Mouse (Mus musculus) MEL (cell line): ENCODE measurements around the gene Mdc1. TPM values are rescaled to one million over a fixed set of nuclear protein-coding genes. Genes with fewer than 3 reads are reported as not detected.
A peak's percentile ranks its signal among the peaks of the same experiment; 100 is the strongest.

Experiments used
- DNase-seq: peaks from one replicate; pipeline ENCODE4 v3.0.0; 2011; ENCODE audit warnings: low read depth, low spot score
- H3K27ac ChIP-seq: 2 replicates; pipeline ENCODE4 v1.5.1; 2012; ENCODE audit warnings: low read depth, mild to moderate bottlenecking, control low read depth, low read length, moderate library complexity; ENCODE audit not compliant: control insufficient read depth
- H3K27me3 ChIP-seq, 2 experiments: fragments of 150-350 bp in 1 of 2; sonication (generic) in 1 of 2; 2 replicates each; pipeline ENCODE4 v1.6.1; 2012; ENCODE audit warnings: low read length in 2 of 2, mild to moderate bottlenecking in 2 of 2, improper control_type of control experiment in 1 of 2, moderate library complexity in 1 of 2; ENCODE audit not compliant: insufficient read depth in 2 of 2, control insufficient read depth in 1 of 2
- H3K36me3 ChIP-seq, 2 experiments: 2 replicates each; pipeline ENCODE4 v1.6.1; 2012 to 2014; ENCODE audit warnings: low read length in 2 of 2, improper control_type of control experiment in 1 of 2, inconsistent platforms in 1 of 2, mild to moderate bottlenecking in 1 of 2; ENCODE audit not compliant: insufficient read depth in 2 of 2, control insufficient read depth in 1 of 2
- H3K4me1 ChIP-seq, 2 experiments: fragments of 150-350 bp in 1 of 2; sonication (generic) in 1 of 2; 2 replicates each; pipeline ENCODE4 v1.6.1; 2012; ENCODE audit warnings: low read length in 2 of 2, improper control_type of control experiment in 1 of 2, mild to moderate bottlenecking in 1 of 2; ENCODE audit not compliant: insufficient read depth in 2 of 2, control insufficient read depth in 1 of 2
- H3K4me3 ChIP-seq, 2 experiments: fragments of 150-350 bp in 1 of 2; sonication (generic) in 1 of 2; 2 replicates each; pipeline ENCODE4 v1.5.1; 2012; ENCODE audit warnings: low read depth in 2 of 2, low read length in 2 of 2, mild to moderate bottlenecking in 2 of 2, moderate library complexity in 2 of 2, control low read depth in 1 of 2, improper control_type of control experiment in 1 of 2; ENCODE audit not compliant: control insufficient read depth in 1 of 2, insufficient read depth in 1 of 2
- H3K79me2 ChIP-seq: 2 replicates; pipeline ENCODE4 v1.6.1; 2012; ENCODE audit warnings: mild to moderate bottlenecking, low read length, moderate library complexity; ENCODE audit not compliant: control insufficient read depth, poor library complexity, insufficient read depth
- H3K9ac ChIP-seq: 2 replicates; pipeline ENCODE4 v1.6.1; 2012; ENCODE audit warnings: low read depth, mild to moderate bottlenecking, control low read depth, low read length, moderate library complexity; ENCODE audit not compliant: control insufficient read depth, poor library complexity, severe bottlenecking
- H3K9me3 ChIP-seq: fragments of 150-350 bp; sonication (generic); replicated peaks from 2 replicates; pipeline ENCODE4 v1.6.1; 2012; ENCODE audit warnings: mild to moderate bottlenecking, low read length, improper control_type of control experiment, moderate library complexity; ENCODE audit not compliant: insufficient read depth
- BHLHE40 ChIP-seq: IDR thresholded peaks from 2 replicates; pipeline ENCODE4 v1.6.1; 2012; ENCODE audit warnings: low read depth, mild to moderate bottlenecking, inconsistent platforms, low read length, improper control_type of control experiment, borderline replicate concordance
- CHD1 ChIP-seq: IDR thresholded peaks from 2 replicates; pipeline ENCODE4 v1.6.1; 2012; ENCODE audit warnings: low read depth, mild to moderate bottlenecking, inconsistent platforms, low read length, improper control_type of control experiment
- CHD2 ChIP-seq: IDR thresholded peaks from 2 replicates; pipeline ENCODE4 v1.6.1; 2011; ENCODE audit warnings: low read length, improper control_type of control experiment
- CTCF ChIP-seq, 3 experiments: IDR thresholded peaks in 2 of 3; conservative IDR thresholded peaks in 1 of 3; 2 replicates each; pipeline ENCODE4 v1.5.1; 2011 to 2012; ENCODE audit warnings: low read length in 3 of 3, low read depth in 2 of 3, mild to moderate bottlenecking in 2 of 3, improper control_type of control experiment in 1 of 3, inconsistent platforms in 1 of 3, mixed read lengths in 1 of 3, moderate library complexity in 1 of 3; ENCODE audit not compliant: control insufficient read depth in 1 of 3, insufficient read depth in 1 of 3, poor library complexity in 1 of 3, severe bottlenecking in 1 of 3
- E2F4 ChIP-seq: IDR thresholded peaks from 2 replicates; pipeline ENCODE4 v1.6.1; 2011; ENCODE audit warnings: low read depth, low read length, improper control_type of control experiment, borderline replicate concordance
- ELF1 ChIP-seq: IDR thresholded peaks from 2 replicates; pipeline ENCODE4 v1.6.1; 2014; ENCODE audit warnings: low read depth, mild to moderate bottlenecking, inconsistent platforms, low read length, improper control_type of control experiment, moderate library complexity
- EP300 ChIP-seq, 2 experiments: IDR thresholded peaks; 2 replicates each; pipeline ENCODE4 v1.6.1; 2011; ENCODE audit warnings: improper control_type of control experiment in 2 of 2, low read length in 2 of 2, low read depth in 1 of 2, mild to moderate bottlenecking in 1 of 2
- ETS1 ChIP-seq: IDR thresholded peaks from 2 replicates; pipeline ENCODE4 v1.6.1; 2012; ENCODE audit warnings: low read depth, mild to moderate bottlenecking, inconsistent platforms, low read length, improper control_type of control experiment, moderate library complexity
- GATA1 ChIP-seq: IDR thresholded peaks from 2 replicates; pipeline ENCODE4 v1.6.1; 2011; ENCODE audit warnings: low read depth, low read length, improper control_type of control experiment
- HCFC1 ChIP-seq: IDR thresholded peaks from 2 replicates; pipeline ENCODE4 v1.6.1; 2012; ENCODE audit warnings: low read depth, mild to moderate bottlenecking, inconsistent platforms, low read length, improper control_type of control experiment, moderate library complexity
- MAX ChIP-seq: IDR thresholded peaks from 2 replicates; pipeline ENCODE4 v1.6.1; 2011; ENCODE audit warnings: low read length, improper control_type of control experiment
- MAZ ChIP-seq: IDR thresholded peaks from 2 replicates; pipeline ENCODE4 v1.6.1; 2012; ENCODE audit warnings: low read depth, mild to moderate bottlenecking, inconsistent platforms, low read length, improper control_type of control experiment
- MXI1 ChIP-seq: IDR thresholded peaks from 2 replicates; pipeline ENCODE4 v1.6.1; 2011; ENCODE audit warnings: mild to moderate bottlenecking, low read depth, low read length, improper control_type of control experiment
- MYC ChIP-seq: IDR thresholded peaks from 2 replicates; pipeline ENCODE4 v1.6.1; 2011; ENCODE audit warnings: low read depth, mild to moderate bottlenecking, low read length, improper control_type of control experiment, moderate library complexity
- NRF1 ChIP-seq: IDR thresholded peaks from 2 replicates; pipeline ENCODE4 v1.6.1; 2014; ENCODE audit warnings: low read depth, mild to moderate bottlenecking, inconsistent platforms, low read length, improper control_type of control experiment, moderate library complexity; ENCODE audit not compliant: poor library complexity, insufficient read depth, severe bottlenecking
- POLR2A ChIP-seq, 2 experiments: IDR thresholded peaks; 2 replicates each; pipeline ENCODE4 v1.6.1; 2011 to 2012; ENCODE audit warnings: low read length in 2 of 2, mild to moderate bottlenecking in 2 of 2, control low read depth in 1 of 2, improper control_type of control experiment in 1 of 2, low read depth in 1 of 2, moderate library complexity in 1 of 2; ENCODE audit not compliant: control insufficient read depth in 1 of 2, insufficient read depth in 1 of 2, poor library complexity in 1 of 2
- POLR2AphosphoS5 ChIP-seq: IDR thresholded peaks from 2 replicates; pipeline ENCODE4 v1.6.1; 2012; ENCODE audit warnings: low read depth, borderline replicate concordance, mild to moderate bottlenecking, inconsistent platforms, low read length, moderate library complexity, mixed read lengths
- RAD21 ChIP-seq: IDR thresholded peaks from 2 replicates; pipeline ENCODE4 v1.6.1; 2011; ENCODE audit warnings: mild to moderate bottlenecking, low read depth, low read length, improper control_type of control experiment
- RCOR1 ChIP-seq: IDR thresholded peaks from 2 replicates; pipeline ENCODE4 v1.6.1; 2012; ENCODE audit warnings: low read depth, mild to moderate bottlenecking, inconsistent platforms, low read length, improper control_type of control experiment
- SIN3A ChIP-seq: IDR thresholded peaks from 2 replicates; pipeline ENCODE4 v1.6.1; 2012; ENCODE audit warnings: low read length, improper control_type of control experiment, inconsistent platforms
- TAL1 ChIP-seq: IDR thresholded peaks from 2 replicates; pipeline ENCODE4 v1.6.1; 2012; ENCODE audit warnings: mild to moderate bottlenecking, inconsistent platforms, low read length, moderate library complexity, mixed read lengths
- TBP ChIP-seq: IDR thresholded peaks from 2 replicates; pipeline ENCODE4 v1.8.0; 2011; ENCODE audit warnings: low read depth, low read length, improper control_type of control experiment
- TCF12 ChIP-seq: IDR thresholded peaks from 2 replicates; pipeline ENCODE4 v1.6.1; 2014; ENCODE audit warnings: low read depth, mild to moderate bottlenecking, inconsistent platforms, low read length, improper control_type of control experiment, moderate library complexity
- USF2 ChIP-seq, 2 experiments: IDR thresholded peaks; 2 replicates each; pipeline ENCODE4 v1.6.1; 2011 to 2012; ENCODE audit warnings: improper control_type of control experiment in 2 of 2, low read length in 2 of 2, borderline replicate concordance in 1 of 2, inconsistent platforms in 1 of 2, low read depth in 1 of 2, mild to moderate bottlenecking in 1 of 2; ENCODE audit not compliant: insufficient read depth in 1 of 2
- ZC3H11A ChIP-seq: IDR thresholded peaks from 2 replicates; pipeline ENCODE4 v1.6.1; 2012; ENCODE audit warnings: low read depth, mild to moderate bottlenecking, inconsistent platforms, low read length, improper control_type of control experiment
- ZMIZ1 ChIP-seq: IDR thresholded peaks from 2 replicates; pipeline ENCODE4 v1.6.1; 2012; ENCODE audit warnings: low read depth, mild to moderate bottlenecking, inconsistent platforms, low read length, improper control_type of control experiment, moderate library complexity
- polyA plus RNA-seq, 2 experiments: library from polyadenylated mRNA; stranded (reverse) in 1 of 2; unstranded in 1 of 2; fragments of >175 nt in 1 of 2; fragments of >200 nt in 1 of 2; gene quantifications; 2 replicates each; pipeline versions ENCODE4 v1.2.1 to v1.2.4; 2012; ENCODE audit warnings: low replicate concordance in 2 of 2, low read depth in 1 of 2; ENCODE audit not compliant: insufficient read length in 2 of 2, insufficient read depth in 1 of 2, missing spikeins in 1 of 2
- total RNA-seq: library from RNA; depleted of rRNA; stranded (reverse); fragments of 300-350 nt; gene quantifications from 2 replicates; pipeline ENCODE4 v1.2.3, GENCODE M21; 2012

Gene Mdc1
- total and polyA plus RNA-seq, 3 experiments, result 15.0 to 77.9 (median 46.6) TPM

GRCm38 (mm10) chr17:35820111-35820510, 21.2 kb upstream of the Mdc1 start:
- H3K9ac ChIP-seq, result no peak overlapping the region
- peaks cover 0 to 15% of the 10 kb centered on the region in 2 experiments; a peak in 2 of 4 replicates for H3K36me3 ChIP-seq
- H3K4me3 ChIP-seq, result no peak overlapping the region
- no peaks in the 10 kb centered on the region for H3K27me3 ChIP-seq
- H3K9me3 ChIP-seq, result no peaks in the 10 kb centered on the region
- H3K27ac ChIP-seq, result no peak overlapping the region
- peaks cover 11% of the 10 kb centered on the region for H3K79me2 ChIP-seq
- TF ChIP-seq ETS1 (no peak), MXI1 (peak; percentile 38; the same call in 1 of the 2 replicates), TBP (no peak), POLR2AphosphoS5 (no peak), TAL1 (peak; percentile 63), CHD2 (no peak), MAX (peak; percentile 33; the same call in 1 of the 2 replicates), GATA1 (0 out of 2 replicates have a peak, but pooled peaks have one; percentile 12), EP300 (IDR thresholded peaks at IDR 0.05; ENCODE audit: low read depth in 1 of 2, low read length in 2 of 2) (peak; percentile 4 to 36; a peak in 1 of 4 replicates)
- TF ChIP-seq, all 39 proteins: peak for 5
- no peak for DNase-seq
- H3K4me1 ChIP-seq, result peaks cover 0 to 15% of the 10 kb centered on the region in 2 experiments; a peak in 2 of 4 replicates

- Histone ChIP-seq H3K27ac (peak within 1 kb of the TSS; percentile 82), H3K4me3 (peak within 1 kb of the TSS; percentile 57 to 90), H3K27me3 (no peaks in the 10 kb centered on the region), H3K9me3 (no peaks in the 10 kb centered on the region), H3K9ac (peak within 1 kb of the TSS; percentile 73), H3K36me3 (peaks cover 3 to 13% of the 10 kb centered on the region in 2 experiments; a peak in 3 of 4 replicates), H3K4me1 (peaks cover 2 to 20% of the 10 kb centered on the region in 2 experiments; a peak in 2 of 4 replicates), H3K79me2 (peaks cover 11% of the 10 kb centered on the region)
- peak; percentile 90 for DNase-seq
- TF ChIP-seq ZMIZ1 (peak; percentile 100), MAZ (peak; percentile 77), GATA1 (0 out of 2 replicates have a peak, but pooled peaks have one; percentile 8), POLR2AphosphoS5 (peak; percentile 55; the same call in 1 of the 2 replicates), ELF1 (peak; percentile 60), EP300 (IDR thresholded peaks at IDR 0.05; ENCODE audit: low read depth in 1 of 2, low read length in 2 of 2) (peak in 1 of 2 experiments; percentile 28; a peak in 1 of 4 replicates), TAL1 (no peak), TBP (peak; percentile 99), RCOR1 (0 out of 2 replicates have a peak, but pooled peaks have one; percentile 27), TCF12 (peak; percentile 60), HCFC1 (peak; percentile 67), BHLHE40 (no peak), NRF1 (0 out of 2 replicates have a peak, but pooled peaks have one; percentile 6), RAD21 (no peak), MAX (no peak), CTCF (IDR thresholded peaks at IDR 0.05 in 2 of 3, conservative IDR thresholded peaks at IDR 0.05 in 1 of 3; ENCODE audit: control insufficient read depth in 1 of 3, insufficient read depth in 1 of 3, low read depth in 2 of 3, low read length in 3 of 3, poor library complexity in 1 of 3, severe bottlenecking in 1 of 3) (no peak), E2F4 (no peak), POLR2A (IDR thresholded peaks at IDR 0.05; ENCODE audit: control insufficient read depth in 1 of 2, insufficient read depth in 1 of 2, low read depth in 1 of 2, low read length in 2 of 2, poor library complexity in 1 of 2) (peak; percentile 94 to 100; a peak in 3 of 4 replicates), CHD1 (no peak), SIN3A (peak; percentile 63; the same call in 1 of the 2 replicates), MYC (no peak), USF2 (IDR thresholded peaks at IDR 0.05; ENCODE audit: borderline replicate concordance in 1 of 2, insufficient read depth in 1 of 2, low read depth in 1 of 2, low read length in 2 of 2) (no peak), ZC3H11A (no peak)
These were observed 19.6 kb upstream of the Mdc1 start, which contains the start of gene Ier3 for GRCm38 (mm10) chr17:35821439-35822430. Gene Ier3 (plus strand): TSS chr17:35821684.
